Mouse (Mus musculus) myocyte (in vitro differentiated cells): Measurements from ENCODE around the gene Tmed9.

Experiments used
- CEBPB ChIP-seq: IDR thresholded peaks from 2 replicates; pipeline ENCODE4 v1.6.1; 2011; ENCODE audit warnings: mild to moderate bottlenecking, moderate library complexity; ENCODE audit not compliant: poor library complexity, insufficient read depth, severe bottlenecking
- MAX ChIP-seq: IDR thresholded peaks from one replicate; pipeline ENCODE4 v1.6.1; 2011; ENCODE audit warnings: low read depth, mild to moderate bottlenecking, control low read depth
- POLR2A ChIP-seq: IDR thresholded peaks from one replicate; pipeline ENCODE4 v1.6.1; 2011; ENCODE audit warnings: low read depth, mild to moderate bottlenecking, control low read depth, moderate library complexity; ENCODE audit not compliant: insufficient read length
- POLR2AphosphoS2 ChIP-seq: IDR thresholded peaks from one replicate; pipeline ENCODE4 v1.6.1; 2011; ENCODE audit warnings: low read depth, control low read depth; ENCODE audit not compliant: insufficient read length
- TCF12 ChIP-seq: IDR thresholded peaks from one replicate; pipeline ENCODE4 v1.6.1; 2011; ENCODE audit warnings: mild to moderate bottlenecking, control low read depth; ENCODE audit not compliant: poor library complexity, insufficient read depth, severe bottlenecking
- TCF3 ChIP-seq: IDR thresholded peaks from one replicate; pipeline ENCODE4 v1.6.1; 2011; ENCODE audit warnings: low read depth, control low read depth; ENCODE audit not compliant: insufficient read length
- USF1 ChIP-seq: IDR thresholded peaks from one replicate; pipeline ENCODE4 v1.6.1; 2011; ENCODE audit warnings: low read depth, mild to moderate bottlenecking, control low read depth, moderate library complexity

- TF ChIP-seq TCF12 (peak; percentile 66), POLR2A (no peak), POLR2AphosphoS2 (no peak), USF1 (peak; percentile 18), CEBPB (no peak), MAX (no peak), TCF3 (peak; percentile 91)
Measured at GRCm38 (mm10) chr13:55525733-55526553, 47.6 kb upstream of the Tmed9 start.
